Mouse (Mus musculus): ENCODE results near the gene Smco4.

DNA sequence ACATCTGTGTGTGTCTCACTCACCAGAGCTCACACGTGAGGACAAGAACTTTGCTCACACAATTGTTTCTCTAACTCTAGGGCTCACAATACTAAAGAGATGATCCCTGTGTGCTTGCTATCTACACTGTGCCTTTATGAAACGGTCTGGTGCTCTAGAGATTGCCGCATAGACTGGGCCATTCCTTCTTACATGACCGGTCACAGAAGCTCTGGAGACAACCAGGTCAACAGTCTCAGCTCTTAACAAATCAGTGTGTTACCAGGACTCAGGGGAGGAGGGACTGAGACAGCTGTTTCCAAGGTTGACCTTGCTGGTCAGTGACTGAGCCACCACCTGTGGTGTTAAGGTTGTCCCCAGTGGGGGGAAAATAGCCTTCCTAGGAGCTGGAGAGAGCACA, 1.5 kb upstream of the Smco4 start:
- no peak for TF ChIP-seq CTCF (IDR thresholded peaks at IDR 0.05; ENCODE audit: low read depth)
- TF ChIP-seq EP300 (optimal IDR thresholded peaks at IDR 0.05), result no peak
